Mouse (Mus musculus): ENCODE measurements around the gene Aldh1l1.

GRCm38 (mm10) chr6:90570392-90570791 lies 84.2 kb downstream of the Aldh1l1 start:
- TF ChIP-seq POLR2A (IDR thresholded peaks at IDR 0.05; ENCODE audit: insufficient read depth, low read length) (no peak), CTCF (IDR thresholded peaks at IDR 0.05; ENCODE audit: low read depth, low read length) (no peak)
